Mouse (Mus musculus) heart, adult 8-10 months (tissue): ENCODE measurements around the gene Krtap16-3. TPM values are rescaled to one million over a fixed set of nuclear protein-coding genes. Genes with fewer than 3 reads are reported as not detected.

Source experiments
- DNase-seq: peaks from one replicate; pipeline ENCODE4 v3.0.0; 2022; ENCODE audit warnings: low spot score
- total RNA-seq, 4 experiments: library from RNA; stranded (reverse); gene quantifications; 2 replicates each; pipeline ENCODE4 v1.2.4; 2022

Gene Krtap16-3
- total RNA-seq = not detected

- DNase-seq = no peak
These were observed at the start of gene Krtap16-3 for GRCm38 (mm10) chr16:88962773-88963172. TSS of gene Krtap16-3 (minus strand) at chr16:88962873.

- DNase-seq = no peak
These were observed 48.0 kb upstream of the Krtap16-3 start, which contains the start of gene Krtap22-2 for GRCm38 (mm10) chr16:89010659-89011058. TSS of gene Krtap22-2 (minus strand) at chr16:89010759.

- no peak for DNase-seq
These were observed 21.6 kb downstream of the Krtap16-3 start for GRCm38 (mm10) chr16:88941106-88941505.

- no peak for DNase-seq
These were observed 24.4 kb downstream of the Krtap16-3 start for GRCm38 (mm10) chr16:88938252-88938651.

- DNase-seq = no peak
These were observed 30.5 kb downstream of the Krtap16-3 start, which contains the start of gene Krtap19-9b for GRCm38 (mm10) chr16:88932165-88932564. TSS of gene Krtap19-9b (minus strand) at chr16:88932265.

Other genes starting within 250 kb of the Krtap16-3 start
- gene Krtap13-1, start 234.0 kb downstream of the Krtap16-3 start, total RNA-seq = not detected
- gene Krtap13, start 211.2 kb downstream of the Krtap16-3 start, total RNA-seq = not detected
- not detected for gene 2310034C09Rik, start 204.0 kb downstream of the Krtap16-3 start, total RNA-seq
- gene 2310057N15Rik, start 188.7 kb downstream of the Krtap16-3 start, total RNA-seq = not detected
- not detected for gene Gm5965, start 185.0 kb downstream of the Krtap16-3 start, total RNA-seq
- not detected for gene Gm20741, start 150.7 kb downstream of the Krtap16-3 start, total RNA-seq
- gene Krtap15, start 142.7 kb downstream of the Krtap16-3 start, total RNA-seq = not detected
- gene Krtap14, start 136.7 kb downstream of the Krtap16-3 start, total RNA-seq = not detected
- not detected for gene Krtap19-1, start 93.5 kb downstream of the Krtap16-3 start, total RNA-seq
- not detected for gene Krtap19-2, start 88.6 kb downstream of the Krtap16-3 start, total RNA-seq
- gene Krtap19-3, start 84.8 kb downstream of the Krtap16-3 start, total RNA-seq = not detected
- not detected for gene Krtap19-4, start 77.8 kb downstream of the Krtap16-3 start, total RNA-seq
- not detected for gene Krtap19-5, start 66.4 kb downstream of the Krtap16-3 start, total RNA-seq
- not detected for gene Krtap19-9b, start 30.6 kb downstream of the Krtap16-3 start, total RNA-seq
- gene Krtap22-2, start 47.9 kb upstream of the Krtap16-3 start, total RNA-seq = not detected
- not detected for gene Gm10229, start 52.4 kb upstream of the Krtap16-3 start, total RNA-seq
- not detected for gene Krtap6-1, start 68.8 kb upstream of the Krtap16-3 start, total RNA-seq
- gene Gm10228, start 78.6 kb upstream of the Krtap16-3 start, total RNA-seq = not detected
- not detected for gene Krtap6-5, start 85.0 kb upstream of the Krtap16-3 start, total RNA-seq
- not detected for gene 1110025L11Rik, start 101.1 kb upstream of the Krtap16-3 start, total RNA-seq
- gene Krtap6-3, start 121.1 kb upstream of the Krtap16-3 start, total RNA-seq = not detected
- gene Gm6358, start 178.0 kb upstream of the Krtap16-3 start, total RNA-seq = not detected
- gene Gm10061, start 188.2 kb upstream of the Krtap16-3 start, total RNA-seq = not detected
- not detected for gene Gm9789, start 195.1 kb upstream of the Krtap16-3 start, total RNA-seq
- not detected for gene Gm7735, start 206.6 kb upstream of the Krtap16-3 start, total RNA-seq
- not detected for gene 1110057P08Rik, start 211.9 kb upstream of the Krtap16-3 start, total RNA-seq
- gene Krtap20-2, start 243.0 kb upstream of the Krtap16-3 start, total RNA-seq = not detected